Mouse (Mus musculus) intestine, postnatal 0 days (tissue): ENCODE measurements around the gene 2810006K23Rik. TPM values are rescaled to one million over a fixed set of nuclear protein-coding genes. Genes with fewer than 3 reads are reported as not detected.

ENCODE experiments used
- ATAC-seq: fragments of 200-750 bp; cut with Nextera tagmentation; 2 replicates; pipeline ENCODE4 v1.8.0; 2017; ENCODE audit warnings: mild to moderate bottlenecking, moderate TSS enrichment, moderate library complexity
- H3K27ac ChIP-seq: fragments of 300-500 bp; sonication (generic); 2 replicates; pipeline ENCODE4 v1.5.1; 2014; ENCODE audit warnings: mild to moderate bottlenecking, low read depth, low read length, moderate library complexity
- H3K27me3 ChIP-seq: fragments of 300-500 bp; sonication (generic); replicated peaks from 2 replicates; pipeline ENCODE4 v1.6.1; 2014; ENCODE audit warnings: low read length, mixed read lengths; ENCODE audit not compliant: control insufficient read depth, insufficient read depth
- H3K36me3 ChIP-seq: fragments of 300-500 bp; sonication (generic); 2 replicates; pipeline ENCODE4 v1.6.1; 2014; ENCODE audit warnings: mild to moderate bottlenecking, moderate library complexity; ENCODE audit not compliant: control insufficient read depth, insufficient read depth
- H3K4me1 ChIP-seq: fragments of 300-500 bp; sonication (generic); replicated peaks from 2 replicates; pipeline ENCODE4 v1.6.1; 2014; ENCODE audit warnings: antibody characterized with exemption, low read length, mixed read lengths; ENCODE audit not compliant: control insufficient read depth, insufficient read depth
- H3K4me2 ChIP-seq: fragments of 300-500 bp; sonication (generic); replicated peaks from 2 replicates; pipeline ENCODE4 v1.6.1; 2014; ENCODE audit warnings: low read depth, mild to moderate bottlenecking, moderate library complexity
- H3K4me3 ChIP-seq: fragments of 300-500 bp; sonication (generic); 2 replicates; pipeline ENCODE4 v1.5.1; 2014; ENCODE audit warnings: low read depth, low read length
- H3K9ac ChIP-seq: fragments of 300-500 bp; sonication (generic); 2 replicates; pipeline ENCODE4 v1.6.1; 2014; ENCODE audit warnings: mild to moderate bottlenecking, low read depth, low read length
- H3K9me3 ChIP-seq: fragments of 300-500 bp; sonication (generic); 2 replicates; pipeline ENCODE4 v1.6.1; 2016; ENCODE audit warnings: mixed run types; ENCODE audit not compliant: control insufficient read depth
- CTCF ChIP-seq: sonication (generic); IDR thresholded peaks from 2 replicates; pipeline ENCODE4 v1.5.1; 2016; ENCODE audit warnings: low read depth, mild to moderate bottlenecking, control low read depth, antibody characterized with exemption, moderate library complexity
- WGBS: fragments of 180-500 bp; shearing (Covaris S2); extraction: QIAGEN DNeasy Blood & Tissue Kit; methylation state at CpG from one replicate; pipeline ENCODE4 v1.1.7; 2014; 5-methylcytosine and 5-hydroxymethylcytosine counted together
- polyA plus RNA-seq: library from polyadenylated mRNA; unstranded; fragments of >200 nt; fragmentation: Nextera tagmentation; extraction: Ambion mirVana; gene quantifications from 2 replicates; pipeline ENCODE4 v1.2.1, GENCODE M21; 2015

The 2810006K23Rik gene
- polyA plus RNA-seq, 1 experiment from 2014 or later: 5.0 TPM

DNA sequence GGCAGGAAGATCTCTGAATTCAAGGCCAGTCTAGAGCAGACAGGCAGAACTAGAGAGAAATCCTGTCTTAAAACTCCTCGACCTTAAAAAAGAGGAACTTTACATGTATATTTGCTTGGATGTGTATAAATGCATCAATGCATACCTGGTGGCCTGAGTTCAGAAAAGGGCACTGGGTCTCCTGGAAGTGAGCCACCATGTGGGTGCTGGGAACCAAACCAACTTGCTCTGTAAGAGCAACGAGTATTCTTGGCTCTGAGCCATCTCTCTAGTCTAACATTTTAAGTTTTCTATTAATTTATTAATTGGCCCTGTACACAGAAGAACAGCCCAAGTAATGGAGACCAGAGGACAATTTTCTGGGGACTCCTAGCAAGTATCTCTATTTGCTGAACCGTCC lies 38.8 kb downstream of the 2810006K23Rik start:
- no peaks in the 10 kb centered on the region for H3K4me1 ChIP-seq
- H3K27ac ChIP-seq: no peak overlapping the region
- ATAC-seq: no peak
- no peak overlapping the region for H3K9ac ChIP-seq
- no peak overlapping the region for H3K4me2 ChIP-seq
- peaks cover 29% of the 10 kb centered on the region for H3K36me3 ChIP-seq
- TF ChIP-seq CTCF: no peak
- H3K9me3 ChIP-seq: no peaks in the 10 kb centered on the region
- 64% methylated on average over 3 of the region's 3 CpGs for WGBS
- H3K4me3 ChIP-seq: no peak overlapping the region
- H3K27me3 ChIP-seq: no peaks in the 10 kb centered on the region

DNA sequence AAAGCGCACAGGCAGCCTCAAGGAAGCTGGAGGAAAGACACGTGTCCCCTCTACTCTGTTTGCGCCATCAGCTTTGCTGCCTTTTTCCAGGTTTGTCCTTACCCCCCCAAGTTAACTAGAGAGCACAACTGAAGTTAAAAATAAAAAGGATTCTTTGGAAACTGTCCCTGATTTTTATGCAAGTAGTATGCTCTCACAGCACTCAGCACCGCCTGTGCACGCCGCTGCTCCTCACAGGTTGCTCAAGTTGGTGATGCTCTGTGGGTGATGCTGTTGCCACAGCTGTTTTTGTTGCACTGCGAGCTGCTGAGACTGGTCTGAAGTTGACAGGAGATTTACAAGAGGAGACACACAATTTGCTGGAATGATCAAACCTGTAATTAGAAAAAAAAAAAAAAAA lies 46.4 kb downstream of the 2810006K23Rik start:
- Histone ChIP-seq H3K4me2 (no peak overlapping the region), H3K9me3 (no peaks in the 10 kb centered on the region), H3K4me1 (no peaks in the 10 kb centered on the region), H3K27ac (no peak overlapping the region), H3K36me3 (peaks cover 82% of the 10 kb centered on the region), H3K27me3 (no peaks in the 10 kb centered on the region), H3K4me3 (no peak overlapping the region), H3K9ac (no peak overlapping the region)
- 95% methylated on average over 7 of the region's 7 CpGs for WGBS
- no peak for ATAC-seq
- no peak for TF ChIP-seq CTCF

DNA sequence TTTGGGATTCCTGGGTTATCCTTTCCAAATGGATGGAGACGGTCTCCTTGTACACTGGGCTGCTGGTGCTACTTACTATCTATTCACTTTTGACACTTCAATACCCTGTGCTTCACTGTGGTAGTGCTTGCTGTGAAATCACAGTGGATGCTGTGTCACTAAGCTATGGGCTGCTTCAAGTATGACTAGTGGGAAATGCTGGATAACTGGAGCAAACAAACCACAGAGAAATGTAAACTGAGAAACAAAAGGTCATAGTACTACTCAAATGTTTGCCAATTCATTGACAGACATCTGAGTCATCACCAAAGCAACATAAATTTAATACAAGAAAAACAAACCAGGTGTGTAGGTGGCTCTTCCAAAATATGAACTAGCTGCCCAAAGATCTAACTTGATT lies 48.5 kb downstream of the 2810006K23Rik start:
- Histone ChIP-seq H3K9me3 (no peaks in the 10 kb centered on the region), H3K36me3 (peaks cover 84% of the 10 kb centered on the region), H3K4me1 (no peaks in the 10 kb centered on the region), H3K4me2 (no peak overlapping the region), H3K4me3 (no peak overlapping the region), H3K9ac (no peak overlapping the region), H3K27ac (peak overlapping the region; percentile 11; the same call in 1 of the 2 replicates), H3K27me3 (no peaks in the 10 kb centered on the region)
- TF ChIP-seq CTCF: no peak
- 95% methylated on average over 1 of the region's 1 CpGs for WGBS
- ATAC-seq: no peak

DNA sequence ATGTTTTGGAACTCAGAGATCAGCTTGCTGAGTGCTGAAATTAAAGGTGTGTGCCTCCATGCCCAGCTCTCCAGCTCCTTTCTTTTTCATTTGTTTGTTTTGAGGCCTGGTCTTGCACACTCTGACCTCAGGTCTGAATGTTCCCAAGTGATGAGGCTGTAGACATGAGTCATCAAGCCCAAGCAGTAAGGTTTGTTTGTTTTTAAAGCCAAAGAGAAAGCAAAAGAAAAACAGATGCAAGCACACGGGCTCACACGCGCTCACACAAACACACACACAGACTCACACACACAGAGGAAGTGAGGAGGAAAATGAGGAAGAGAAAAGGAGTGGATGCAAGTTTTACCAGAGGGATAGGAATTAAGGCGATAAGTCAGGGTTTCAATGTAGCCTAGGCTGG lies 49.3 kb downstream of the 2810006K23Rik start:
- peak overlapping the region; percentile 11; the same call in 1 of the 2 replicates for H3K27ac ChIP-seq
- H3K4me2 ChIP-seq: no peak overlapping the region
- no peaks in the 10 kb centered on the region for H3K4me1 ChIP-seq
- H3K9me3 ChIP-seq: no peaks in the 10 kb centered on the region
- ATAC-seq: 0 out of 2 replicates have a peak, but pooled peaks have one; percentile 31
- TF ChIP-seq CTCF: no peak
- H3K27me3 ChIP-seq: no peaks in the 10 kb centered on the region
- H3K9ac ChIP-seq: no peak overlapping the region
- WGBS: 85% methylated on average over 4 of the region's 4 CpGs
- peaks cover 84% of the 10 kb centered on the region for H3K36me3 ChIP-seq
- H3K4me3 ChIP-seq: no peak overlapping the region

DNA sequence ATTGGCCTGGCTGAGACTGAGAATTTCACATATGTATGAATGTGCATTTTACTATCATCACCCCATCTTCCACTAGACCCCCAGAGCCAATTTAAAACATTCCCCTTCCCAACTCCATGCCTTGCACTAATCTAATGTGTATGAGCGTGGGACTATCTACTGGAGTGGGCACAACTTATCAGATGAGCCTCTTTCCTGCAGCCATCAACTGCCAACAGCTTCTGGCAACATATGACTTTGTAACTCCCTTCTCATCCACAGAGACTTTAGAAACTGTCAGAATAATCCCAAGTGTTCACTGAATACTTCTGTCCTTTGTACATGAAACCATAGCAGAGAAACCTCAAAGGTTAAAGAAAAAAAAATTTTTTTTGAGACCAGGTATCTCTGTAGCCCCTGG lies 52.2 kb downstream of the 2810006K23Rik start:
- Histone ChIP-seq H3K4me1 (no peaks in the 10 kb centered on the region), H3K27me3 (no peaks in the 10 kb centered on the region), H3K4me3 (no peak overlapping the region), H3K4me2 (no peak overlapping the region), H3K36me3 (peaks cover 82% of the 10 kb centered on the region), H3K27ac (no peak overlapping the region), H3K9ac (no peak overlapping the region), H3K9me3 (no peaks in the 10 kb centered on the region)
- WGBS: 100% methylated on average over 1 of the region's 1 CpGs
- no peak for ATAC-seq
- no peak for TF ChIP-seq CTCF

DNA sequence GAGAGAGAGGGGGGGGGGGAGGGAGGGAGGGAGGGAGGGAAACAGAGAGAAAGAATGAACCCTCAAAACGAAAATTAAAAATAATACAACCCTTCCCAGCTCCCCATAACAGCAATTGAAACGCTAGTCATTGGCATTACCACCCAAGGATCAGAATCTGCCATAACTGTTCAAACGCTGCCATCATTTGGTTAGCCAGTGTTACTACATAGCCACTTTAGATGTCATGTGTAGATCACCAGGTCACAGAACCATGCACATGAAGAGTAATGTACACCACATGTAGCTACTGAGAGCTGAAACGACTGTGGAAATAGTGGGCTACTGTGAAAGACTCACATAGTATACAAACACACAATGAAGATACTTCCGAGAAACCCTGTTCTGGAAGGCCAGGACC lies 60.0 kb downstream of the 2810006K23Rik start:
- ATAC-seq: no peak

More for the DNA sequence above, 60.0 kb downstream of the 2810006K23Rik start:
- no peak overlapping the region for H3K9ac ChIP-seq
- peak; percentile 64 for TF ChIP-seq CTCF
- no peaks in the 10 kb centered on the region for H3K9me3 ChIP-seq
- H3K4me2 ChIP-seq: no peak overlapping the region
- H3K27ac ChIP-seq: no peak overlapping the region
- H3K4me1 ChIP-seq: no peaks in the 10 kb centered on the region
- H3K36me3 ChIP-seq: peaks cover 88% of the 10 kb centered on the region
- H3K27me3 ChIP-seq: no peaks in the 10 kb centered on the region
- H3K4me3 ChIP-seq: no peak overlapping the region
- WGBS: 79% methylated on average over 5 of the region's 5 CpGs

Other genes starting within 250 kb of the 2810006K23Rik start
- 4.0 and 4.6 TPM in 2 replicates for gene Abcb9, start 232.3 kb upstream of the 2810006K23Rik start, polyA plus RNA-seq
- gene Ogfod2, start 215.8 kb upstream of the 2810006K23Rik start, polyA plus RNA-seq: 21.3 and 25.0 TPM in 2 replicates
- gene Arl6ip4, start 212.0 kb upstream of the 2810006K23Rik start, polyA plus RNA-seq: 75.5 and 76.9 TPM in 2 replicates
- gene Pitpnm2, start 78.3 kb upstream of the 2810006K23Rik start, polyA plus RNA-seq: 1.5 and 1.9 TPM in 2 replicates
- gene Mphosph9, start 117 bp upstream of the 2810006K23Rik start, polyA plus RNA-seq: 2.5 and 2.6 TPM in 2 replicates
- 43.3 and 53.6 TPM in 2 replicates for gene Cdk2ap1, start 35.0 kb downstream of the 2810006K23Rik start, polyA plus RNA-seq
- 49.3 and 56.6 TPM in 2 replicates for gene Sbno1, start 97.9 kb downstream of the 2810006K23Rik start, polyA plus RNA-seq
- gene Kmt5a, start 111.8 kb downstream of the 2810006K23Rik start, polyA plus RNA-seq: 77.5 and 80.5 TPM in 2 replicates
- gene Rilpl2, start 150.3 kb downstream of the 2810006K23Rik start, polyA plus RNA-seq: 48.2 and 49.7 TPM in 2 replicates
- 15.5 and 17.9 TPM in 2 replicates for gene Snrnp35, start 155.0 kb downstream of the 2810006K23Rik start, polyA plus RNA-seq
- 6.6 and 7.5 TPM in 2 replicates for gene Rilpl1, start 203.3 kb downstream of the 2810006K23Rik start, polyA plus RNA-seq
- 398 and 414 TPM in 2 replicates for gene Tmed2, start 212.6 kb downstream of the 2810006K23Rik start, polyA plus RNA-seq
- 6.3 and 10.0 TPM in 2 replicates for gene Ddx55, start 224.8 kb downstream of the 2810006K23Rik start, polyA plus RNA-seq